Mouse (Mus musculus) heart, embryonic 16.5 days (tissue): ENCODE results near the gene Hectd3. TPM values are rescaled to one million over a fixed set of nuclear protein-coding genes. Genes with fewer than 3 reads are reported as not detected.

Experiments used
- ATAC-seq: fragments of 200-750 bp; cut with Nextera tagmentation; replicated peaks from 2 replicates; pipeline ENCODE4 v1.8.0; 2017; ENCODE audit warnings: moderate number of reproducible peaks; ENCODE audit not compliant: insufficient read depth, low FRiP score; ENCODE audit errors: extremely low read depth
- H3K27ac ChIP-seq: fragments of 300-500 bp; sonication (generic); 2 replicates; pipeline ENCODE4 v1.5.1; 2014; ENCODE audit warnings: mild to moderate bottlenecking, low read length, control low read depth, moderate library complexity
- H3K27me3 ChIP-seq: fragments of 300-500 bp; sonication (generic); 2 replicates; pipeline ENCODE4 v1.6.1; 2014; ENCODE audit warnings: low read length, mixed read lengths; ENCODE audit not compliant: control insufficient read depth, insufficient read depth
- H3K36me3 ChIP-seq: fragments of 300-500 bp; sonication (generic); 2 replicates; pipeline ENCODE4 v1.6.1; 2014; ENCODE audit not compliant: control insufficient read depth, insufficient read depth
- H3K4me1 ChIP-seq: fragments of 300-500 bp; sonication (generic); 2 replicates; pipeline ENCODE4 v1.6.1; 2014; ENCODE audit warnings: low read length, mixed read lengths; ENCODE audit not compliant: control insufficient read depth, insufficient read depth
- H3K4me2 ChIP-seq: fragments of 300-500 bp; sonication (generic); 2 replicates; pipeline ENCODE4 v1.6.1; 2014; ENCODE audit warnings: low read depth, mild to moderate bottlenecking, control low read depth, low read length
- H3K4me3 ChIP-seq: fragments of 300-500 bp; sonication (generic); 2 replicates; pipeline ENCODE4 v1.5.1; 2014; ENCODE audit warnings: mild to moderate bottlenecking, control low read depth, low read length
- H3K9ac ChIP-seq: fragments of 300-500 bp; sonication (generic); 2 replicates; pipeline ENCODE4 v1.6.1; 2014; ENCODE audit warnings: low read length, control low read depth
- H3K9me3 ChIP-seq: fragments of 300-500 bp; sonication (generic); replicated peaks from 2 replicates; pipeline ENCODE4 v1.6.1; 2016; ENCODE audit warnings: low read length; ENCODE audit not compliant: control insufficient read depth
- WGBS: fragments of 180-500 bp; shearing (Covaris S2); extraction: QIAGEN DNeasy Blood & Tissue Kit; methylation state at CpG from one replicate; pipeline ENCODE4 v1.1.7; 2014; 5-methylcytosine and 5-hydroxymethylcytosine counted together
- polyA plus RNA-seq: library from polyadenylated mRNA; unstranded; fragments of >200 nt; fragmentation: Nextera tagmentation; extraction: Ambion mirVana; gene quantifications from 2 replicates; pipeline ENCODE4 v1.2.1, GENCODE M21; 2015

Gene Hectd3
- polyA plus RNA-seq, 1 experiment from 2014 or later, result 7.0 TPM

DNA sequence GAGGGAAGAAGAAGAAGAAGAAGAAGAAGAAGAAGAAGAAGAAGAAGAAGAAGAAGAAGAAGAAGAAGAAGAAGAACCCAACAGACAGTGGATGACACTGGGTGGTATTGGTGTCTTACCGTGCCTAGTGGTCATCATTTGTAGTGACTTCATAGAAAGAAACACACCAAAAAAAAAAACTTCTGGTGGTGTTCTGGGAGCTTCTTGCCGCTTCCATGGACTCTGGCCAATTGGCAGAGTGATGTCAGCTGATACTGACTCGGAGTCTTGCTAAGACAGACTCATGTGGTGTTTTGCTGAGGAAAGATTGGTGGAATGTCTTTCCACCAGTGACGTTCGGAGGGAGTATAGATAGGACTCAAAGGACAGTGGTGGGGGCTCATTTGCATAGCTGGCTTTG, 15.1 kb downstream of the Hectd3 start:
- WGBS, result 62% methylated on average over 5 of the region's 5 CpGs
- no peaks in the 10 kb centered on the region for H3K27me3 ChIP-seq
- no peak for ATAC-seq
- no peaks in the 10 kb centered on the region for H3K36me3 ChIP-seq
- H3K4me2 ChIP-seq, result no peak overlapping the region
- H3K9ac ChIP-seq, result no peak overlapping the region
- H3K4me1 ChIP-seq, result no peaks in the 10 kb centered on the region
- H3K27ac ChIP-seq, result no peak overlapping the region
- H3K9me3 ChIP-seq, result no peaks in the 10 kb centered on the region
- no peak overlapping the region for H3K4me3 ChIP-seq

DNA sequence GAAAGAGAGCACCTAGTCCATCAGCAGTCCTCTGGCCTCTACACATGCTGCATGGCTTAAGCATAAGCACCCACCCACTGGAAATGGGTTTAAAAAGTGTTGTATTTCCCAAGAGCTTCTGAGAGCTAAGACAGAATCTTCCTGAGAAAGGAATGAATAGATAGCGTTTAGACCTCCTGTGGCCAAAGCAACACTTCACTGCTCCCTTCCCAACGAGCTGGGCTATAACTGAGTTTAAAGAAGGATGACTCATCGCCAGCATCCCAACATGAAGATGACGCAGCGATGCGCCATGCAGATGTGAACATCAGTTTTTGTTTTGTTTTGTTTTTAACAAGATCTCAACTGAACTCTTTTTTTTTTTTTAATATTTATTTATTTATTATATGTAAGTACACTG, 18.5 kb downstream of the Hectd3 start:
- no peaks in the 10 kb centered on the region for H3K9me3 ChIP-seq
- 81% methylated on average over 6 of the region's 6 CpGs for WGBS
- no peak overlapping the region for H3K4me2 ChIP-seq
- H3K4me3 ChIP-seq, result no peak overlapping the region
- H3K9ac ChIP-seq, result no peak overlapping the region
- no peaks in the 10 kb centered on the region for H3K27me3 ChIP-seq
- no peak overlapping the region for H3K27ac ChIP-seq
- no peak for ATAC-seq
- no peaks in the 10 kb centered on the region for H3K36me3 ChIP-seq
- H3K4me1 ChIP-seq, result no peaks in the 10 kb centered on the region

DNA sequence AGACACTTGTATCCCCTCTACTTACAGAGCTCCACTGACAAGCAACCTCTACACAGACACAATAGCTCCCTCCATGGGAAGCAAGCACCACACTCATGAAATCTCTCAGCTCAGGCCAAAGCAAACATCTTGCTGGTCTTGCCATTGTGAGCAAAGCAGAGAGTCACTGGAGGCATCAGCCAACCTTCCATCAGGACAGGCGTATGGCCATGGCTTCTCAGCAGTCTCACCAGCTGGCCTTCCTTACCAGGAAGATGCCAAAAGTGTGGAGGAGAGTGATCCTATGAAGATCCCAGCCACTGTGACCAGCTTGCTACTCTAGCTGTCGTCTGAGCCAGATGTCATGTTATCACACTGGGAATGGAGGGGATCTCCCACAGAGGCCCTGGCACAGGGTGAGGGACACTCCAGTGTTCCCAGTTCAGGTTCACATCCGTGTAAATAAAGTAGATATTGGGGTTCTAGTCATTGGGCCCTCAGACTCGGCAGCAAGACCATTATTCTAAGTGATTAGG, 19.8 kb downstream of the Hectd3 start:
- Histone ChIP-seq H3K4me3 (no peak overlapping the region), H3K4me1 (peaks cover 4% of the 10 kb centered on the region; the same call in 1 of the 2 replicates), H3K36me3 (no peaks in the 10 kb centered on the region), H3K9me3 (no peaks in the 10 kb centered on the region), H3K4me2 (no peak overlapping the region), H3K27me3 (no peaks in the 10 kb centered on the region), H3K9ac (no peak overlapping the region), H3K27ac (no peak overlapping the region)
- WGBS, result 56% methylated on average over 4 of the region's 4 CpGs
- no peak for ATAC-seq

DNA sequence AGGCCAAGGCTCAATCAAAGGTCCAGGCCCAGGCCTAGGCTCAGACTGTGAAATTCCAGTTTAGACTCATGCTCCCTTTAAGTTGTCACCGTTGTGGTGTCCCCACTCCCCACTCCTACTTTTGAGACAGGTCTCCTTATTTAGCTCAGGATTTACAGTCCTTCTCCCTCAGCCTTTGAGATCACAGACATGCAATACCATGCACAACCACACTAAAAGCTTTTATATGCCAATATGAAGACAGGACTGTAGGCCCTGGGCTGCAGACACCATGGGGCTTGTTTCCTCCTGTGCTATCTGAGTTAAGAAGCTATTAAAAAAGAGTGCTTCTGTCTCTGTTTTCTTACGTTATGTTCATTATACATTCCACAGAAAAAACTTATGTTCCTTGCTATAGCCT, 22.6 kb downstream of the Hectd3 start:
- 83% methylated on average over 2 of the region's 2 CpGs for WGBS
- H3K4me1 ChIP-seq, result peaks cover 11% of the 10 kb centered on the region; the same call in 1 of the 2 replicates
- no peak overlapping the region for H3K4me3 ChIP-seq
- ATAC-seq, result no peak
- no peak overlapping the region for H3K27ac ChIP-seq
- peaks cover 6% of the 10 kb centered on the region; the same call in 1 of the 2 replicates for H3K36me3 ChIP-seq
- no peaks in the 10 kb centered on the region for H3K27me3 ChIP-seq
- H3K4me2 ChIP-seq, result no peak overlapping the region
- no peaks in the 10 kb centered on the region for H3K9me3 ChIP-seq
- H3K9ac ChIP-seq, result no peak overlapping the region

DNA sequence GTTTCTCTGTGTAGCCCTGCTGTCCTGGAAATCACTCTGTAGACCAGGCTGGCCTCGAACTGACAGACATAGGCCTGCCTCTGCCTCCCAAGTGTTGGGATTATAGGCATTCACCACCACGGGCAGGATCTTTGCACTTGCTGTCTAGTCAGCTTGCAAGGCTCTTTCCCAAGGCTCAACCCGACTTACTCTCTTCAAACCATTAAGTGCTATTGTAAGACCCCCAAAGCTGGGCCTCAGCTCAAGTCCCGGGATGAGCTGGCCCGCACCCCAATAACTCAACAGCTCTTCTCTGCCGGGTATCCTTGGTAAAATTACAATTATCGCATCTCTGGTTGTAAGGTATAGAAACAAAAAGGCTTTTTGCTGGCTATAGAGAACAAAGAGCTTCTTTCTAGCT, 23.2 kb downstream of the Hectd3 start:
- Histone ChIP-seq H3K9me3 (no peaks in the 10 kb centered on the region), H3K36me3 (peaks cover 9% of the 10 kb centered on the region), H3K27ac (no peak overlapping the region), H3K4me1 (peaks cover 11% of the 10 kb centered on the region; the same call in 1 of the 2 replicates), H3K9ac (no peak overlapping the region), H3K4me2 (no peak overlapping the region), H3K27me3 (no peaks in the 10 kb centered on the region), H3K4me3 (no peak overlapping the region)
- no peak for ATAC-seq
- 82% methylated on average over 7 of the region's 7 CpGs for WGBS

DNA sequence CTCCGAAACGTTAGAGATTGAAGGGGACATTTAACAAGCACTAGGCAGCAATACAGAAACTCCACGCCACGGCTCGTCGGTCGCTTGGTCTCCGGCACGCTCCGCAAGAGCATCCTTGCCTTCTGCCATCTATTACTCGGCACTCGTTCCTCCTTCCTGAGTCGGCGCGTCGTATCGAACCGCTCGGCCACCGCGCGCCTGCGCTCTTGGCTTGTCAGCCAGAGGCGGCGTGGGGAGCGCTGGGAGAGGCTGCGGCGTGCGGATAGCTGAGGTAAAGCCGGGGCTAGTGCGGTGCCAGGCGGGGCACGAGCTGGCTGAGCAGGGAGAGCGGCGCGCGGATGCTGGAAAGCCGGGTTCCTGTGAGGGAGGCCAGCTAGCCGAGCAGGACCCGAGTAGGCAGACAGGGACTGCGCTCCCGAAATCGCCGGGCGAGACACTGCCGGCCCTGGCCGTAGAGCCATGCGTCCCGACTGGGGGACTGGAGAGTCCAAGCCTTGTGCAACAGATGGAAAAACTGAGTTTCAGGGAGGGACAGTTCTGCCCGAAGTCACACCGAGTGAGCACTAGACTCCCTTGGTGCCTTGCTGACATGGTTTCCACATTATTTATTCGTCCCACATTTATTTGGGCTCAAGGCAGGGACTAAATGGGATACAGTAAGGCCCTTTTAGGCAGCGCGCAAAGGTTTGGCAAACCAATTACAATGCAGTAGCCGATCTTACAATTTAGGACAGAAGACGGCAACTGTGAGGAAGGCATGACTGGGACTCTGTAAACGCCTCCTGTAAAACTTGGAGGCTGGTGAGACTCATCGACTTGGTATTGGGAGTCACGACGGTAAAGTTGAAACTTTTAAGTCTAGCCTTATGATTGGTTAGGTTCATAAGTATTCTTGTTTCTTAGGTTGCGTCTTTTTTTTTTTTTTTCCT, 24.4 kb downstream of the Hectd3 start, which contains the start of gene Eif2b3:
Gene Eif2b3, plus strand, starts transcription at position 197 of the 929 bp plus-strand sequence.
- Histone ChIP-seq H3K27ac (peak within 1 kb of the TSS; percentile 43; the same call in 1 of the 2 replicates), H3K4me2 (peak within 1 kb of the TSS; percentile 87), H3K27me3 (no peaks in the 10 kb centered on the region), H3K9me3 (no peaks in the 10 kb centered on the region), H3K9ac (peak within 1 kb of the TSS; percentile 93), H3K36me3 (peaks cover 12% of the 10 kb centered on the region), H3K4me1 (peaks cover 11% of the 10 kb centered on the region; the same call in 1 of the 2 replicates), H3K4me3 (peak within 1 kb of the TSS; percentile 82)
- ATAC-seq, result peak; percentile 97
- WGBS, result under 1% methylated on average over 61 of the region's 61 CpGs

DNA sequence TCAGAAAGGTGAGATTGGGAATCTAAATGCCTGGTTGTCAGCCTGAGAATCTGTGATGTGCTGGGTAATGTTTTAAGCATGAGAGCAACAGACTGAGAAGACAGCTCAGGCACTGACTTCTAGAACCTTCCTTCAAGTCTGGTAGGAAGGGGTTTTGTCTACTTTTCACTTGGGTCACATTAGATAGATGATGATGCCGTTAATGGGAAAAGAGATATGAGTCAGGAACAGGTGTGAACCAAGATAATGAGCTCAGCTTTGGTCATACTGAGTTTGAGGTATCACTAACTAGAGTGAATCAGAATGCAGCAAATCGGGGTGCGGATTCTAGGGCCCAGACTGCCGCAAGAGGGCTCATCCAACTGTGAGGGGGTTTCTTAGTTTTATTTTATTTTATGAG, 28.4 kb downstream of the Hectd3 start:
- 94% methylated on average over 4 of the region's 4 CpGs for WGBS
- Histone ChIP-seq H3K27ac (no peak overlapping the region), H3K4me3 (no peak overlapping the region), H3K36me3 (peaks cover 18% of the 10 kb centered on the region), H3K27me3 (no peaks in the 10 kb centered on the region), H3K4me1 (peaks cover 11% of the 10 kb centered on the region; the same call in 1 of the 2 replicates), H3K9ac (no peak overlapping the region), H3K9me3 (no peaks in the 10 kb centered on the region), H3K4me2 (no peak overlapping the region)
- ATAC-seq, result no peak

DNA sequence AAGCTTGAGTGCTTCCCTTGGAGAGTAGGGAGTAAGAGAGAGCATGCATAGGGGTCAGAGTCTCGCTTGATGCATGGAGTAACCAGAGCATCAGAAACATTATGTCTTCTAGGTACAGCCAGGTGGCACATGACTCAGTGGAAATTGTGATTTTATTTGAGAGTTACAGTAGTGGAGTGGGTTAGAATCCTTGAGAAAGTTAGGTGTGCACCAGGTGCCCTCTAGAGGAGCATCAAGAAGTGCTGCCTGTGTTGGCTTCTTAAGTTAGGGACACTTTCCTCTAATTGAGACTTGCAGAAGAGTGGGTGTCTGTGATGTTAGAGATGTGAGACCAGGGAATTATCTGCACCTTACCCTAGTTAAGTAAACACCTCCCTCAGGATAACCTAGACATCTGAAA, 36.0 kb downstream of the Hectd3 start:
- H3K36me3 ChIP-seq, result peaks cover 10% of the 10 kb centered on the region
- no peaks in the 10 kb centered on the region; the same call in 1 of the 2 replicates for H3K4me1 ChIP-seq
- H3K27me3 ChIP-seq, result no peaks in the 10 kb centered on the region
- H3K9ac ChIP-seq, result no peak overlapping the region
- no peak for ATAC-seq
- 89% methylated on average over 1 of the region's 1 CpGs for WGBS
- no peaks in the 10 kb centered on the region for H3K9me3 ChIP-seq
- H3K4me3 ChIP-seq, result no peak overlapping the region
- H3K27ac ChIP-seq, result no peak overlapping the region
- H3K4me2 ChIP-seq, result no peak overlapping the region
